Mouse (Mus musculus): ENCODE results near the gene Pdcd11. TPM values are rescaled to one million over a fixed set of nuclear protein-coding genes. Genes with fewer than 3 reads are reported as not detected.

The Pdcd11 gene
- polyA plus RNA-seq, 1 experiment from 2014 or later: 8.7 TPM

DNA sequence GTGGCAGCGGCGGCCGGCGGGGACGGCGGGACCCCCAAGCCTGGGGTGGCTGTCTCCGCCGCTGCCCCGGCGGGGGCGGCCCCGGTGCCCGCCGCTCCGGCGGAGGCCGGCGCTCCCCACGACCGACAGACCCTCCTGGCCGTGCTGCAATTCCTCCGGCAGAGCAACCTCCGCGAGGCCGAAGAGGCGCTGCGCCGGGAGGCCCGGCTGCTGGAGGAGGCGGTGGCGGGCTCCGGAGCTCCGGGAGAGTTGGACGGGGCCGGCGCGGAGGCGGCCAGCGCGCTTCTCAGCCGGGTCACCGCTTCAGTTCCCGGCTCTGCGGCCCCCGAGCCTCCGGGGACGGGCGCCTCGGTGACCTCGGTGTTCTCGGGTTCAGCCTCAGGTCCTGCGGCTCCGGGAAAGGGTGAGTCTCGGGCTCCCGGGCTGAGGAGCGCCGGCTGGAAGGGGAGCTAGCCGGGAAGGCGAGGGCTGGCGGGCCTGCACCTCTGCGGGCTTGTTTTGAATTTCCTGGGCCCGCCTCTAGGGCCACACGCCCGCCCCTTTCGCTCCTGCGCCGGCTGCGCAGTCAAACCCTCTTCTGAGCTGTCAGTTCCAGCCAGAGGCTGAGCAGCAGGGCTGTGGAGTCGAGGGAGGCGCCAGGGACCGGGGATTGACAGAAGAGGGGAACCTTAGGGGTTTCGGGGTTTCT lies 22.5 kb upstream of the Pdcd11 start:
- peak; percentile 87 for DNase-seq (ENCODE audit: low spot score)
- WGBS: under 1% methylated on average over 72 of the region's 72 CpGs

DNA sequence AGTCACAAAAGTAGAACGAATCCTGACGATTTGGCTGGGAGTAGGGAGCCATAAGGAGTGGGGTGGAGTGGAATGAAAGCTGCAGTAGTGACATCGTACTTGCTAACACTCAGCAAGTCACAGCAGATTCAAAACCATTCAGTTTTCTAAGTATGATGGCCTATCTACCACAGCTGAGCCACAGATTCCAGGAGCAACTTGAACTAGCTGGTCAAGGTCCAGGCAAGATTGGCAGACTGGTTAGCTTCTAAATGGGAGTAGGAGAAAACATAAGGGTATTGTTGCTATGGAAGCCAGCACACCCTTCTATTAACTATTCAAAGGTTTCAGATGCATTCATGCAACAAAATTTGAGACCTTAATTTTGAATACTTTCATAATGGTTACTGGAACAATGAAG lies 2.3 kb upstream of the Pdcd11 start:
- peaks cover 59% of the 10 kb centered on the region for H3K36me3 ChIP-seq
- H3K27ac ChIP-seq: no peak overlapping the region
- no peaks in the 10 kb centered on the region for H3K27me3 ChIP-seq (ENCODE audit: insufficient read depth, poor library complexity, severe bottlenecking)
- H3K4me3 ChIP-seq: no peak overlapping the region
- H3K4me1 ChIP-seq (replicated peaks): peaks cover 24% of the 10 kb centered on the region
- WGBS: 92% methylated on average over 3 of the region's 3 CpGs
- DNase-seq (ENCODE audit: low spot score): no peak
- no peaks in the 10 kb centered on the region for H3K9me3 ChIP-seq

More for the DNA sequence above, 22.5 kb upstream of the Pdcd11 start:
- Histone ChIP-seq H3K9me3 (no peaks in the 10 kb centered on the region), H3K4me1 (replicated peaks) (peaks cover 19% of the 10 kb centered on the region), H3K27me3 (ENCODE audit: insufficient read depth, poor library complexity, severe bottlenecking) (no peaks in the 10 kb centered on the region), H3K27ac (peak overlapping the region; percentile 96), H3K4me3 (peak overlapping the region; percentile 99), H3K36me3 (peaks cover 25% of the 10 kb centered on the region)

GRCm38 (mm10) chr19:47089718-47090525 lies 646 bp upstream of the Pdcd11 start:
- Histone ChIP-seq H3K9me3 (no peaks in the 10 kb centered on the region), H3K4me3 (peak overlapping the region; percentile 98), H3K27me3 (ENCODE audit: insufficient read depth, poor library complexity, severe bottlenecking) (no peaks in the 10 kb centered on the region), H3K36me3 (peaks cover 59% of the 10 kb centered on the region), H3K27ac (peak overlapping the region; percentile 93), H3K4me1 (replicated peaks) (peaks cover 24% of the 10 kb centered on the region)
- 3% methylated on average over 36 of the region's 36 CpGs for WGBS
- DNase-seq (ENCODE audit: low spot score): no peak

- Histone ChIP-seq H3K4me1 (replicated peaks) (no peaks in the 10 kb centered on the region), H3K9me3 (no peaks in the 10 kb centered on the region), H3K4me3 (no peak overlapping the region), H3K27ac (no peak overlapping the region), H3K36me3 (peaks cover 100% of the 10 kb centered on the region), H3K27me3 (ENCODE audit: insufficient read depth, poor library complexity, severe bottlenecking) (no peaks in the 10 kb centered on the region)
- 91% methylated on average over 5 of the region's 5 CpGs for WGBS
- DNase-seq (ENCODE audit: low spot score): no peak
Observed at GRCm38 (mm10) chr19:47101080-47101479, 10.5 kb downstream of the Pdcd11 start.

DNA sequence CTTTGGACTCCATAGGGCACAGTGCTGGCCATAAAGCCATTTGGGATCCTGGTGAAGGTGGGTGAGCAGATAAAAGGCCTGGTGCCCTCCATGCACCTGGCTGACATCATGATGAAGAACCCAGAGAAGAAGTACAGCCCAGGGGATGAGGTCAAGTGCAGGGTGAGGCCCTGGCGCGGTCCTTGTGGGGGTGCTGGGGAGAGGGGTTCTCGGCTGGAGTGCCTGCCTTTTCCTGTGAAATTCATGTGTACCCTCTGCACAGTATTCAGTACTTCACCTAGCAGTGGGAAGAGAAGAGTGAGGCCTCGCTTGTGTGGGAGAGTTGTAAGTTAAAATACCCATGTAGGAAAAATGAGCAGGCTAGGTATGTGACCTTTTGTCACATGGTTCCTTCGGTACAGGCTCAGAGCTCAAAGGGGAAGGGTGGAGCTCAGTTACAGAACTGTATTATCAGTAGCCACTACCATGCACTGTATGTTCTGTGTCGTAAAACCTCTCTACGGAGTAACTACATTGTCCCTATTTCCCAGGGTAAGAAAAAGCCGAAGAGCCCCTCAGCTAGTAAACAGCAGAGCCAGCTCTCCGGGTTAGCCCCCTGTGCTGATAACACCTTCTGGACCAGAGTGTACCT lies 14.2 kb downstream of the Pdcd11 start:
- Histone ChIP-seq H3K9me3 (no peaks in the 10 kb centered on the region), H3K4me1 (replicated peaks) (0 out of 2 replicates have a peak, but pooled peaks cover 7% of the 10 kb centered on the region), H3K27ac (no peak overlapping the region), H3K4me3 (no peak overlapping the region), H3K27me3 (ENCODE audit: insufficient read depth, poor library complexity, severe bottlenecking) (no peaks in the 10 kb centered on the region), H3K36me3 (peaks cover 100% of the 10 kb centered on the region)
- WGBS: 94% methylated on average over 9 of the region's 9 CpGs
- no peak for DNase-seq (ENCODE audit: low spot score)

DNA sequence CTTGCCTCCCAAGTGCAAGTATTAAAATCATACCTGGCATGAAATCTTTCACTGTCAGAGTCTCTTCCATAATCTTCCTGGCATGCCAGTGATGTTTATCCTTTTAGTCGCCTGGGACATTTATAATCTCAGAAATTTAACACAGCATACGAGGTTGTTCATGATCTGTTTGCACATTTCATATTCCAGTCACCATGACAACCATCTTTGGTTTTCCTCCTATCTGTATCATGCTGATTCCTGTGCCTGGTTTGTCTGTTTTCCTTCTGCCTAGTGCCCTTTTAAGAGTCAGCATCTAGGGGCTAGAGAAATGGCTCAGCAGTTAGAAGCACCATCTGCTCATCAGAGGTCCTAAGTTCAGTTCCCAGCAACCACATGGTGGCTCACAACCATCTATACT lies 28.1 kb downstream of the Pdcd11 start:
- Histone ChIP-seq H3K27ac (no peak overlapping the region), H3K4me3 (no peak overlapping the region), H3K36me3 (peaks cover 86% of the 10 kb centered on the region), H3K4me1 (replicated peaks) (no peaks in the 10 kb centered on the region), H3K9me3 (no peaks in the 10 kb centered on the region), H3K27me3 (ENCODE audit: insufficient read depth, poor library complexity, severe bottlenecking) (no peaks in the 10 kb centered on the region)
- no peak for DNase-seq (ENCODE audit: low spot score)
- 83% methylated on average over 2 of the region's 2 CpGs for WGBS

DNA sequence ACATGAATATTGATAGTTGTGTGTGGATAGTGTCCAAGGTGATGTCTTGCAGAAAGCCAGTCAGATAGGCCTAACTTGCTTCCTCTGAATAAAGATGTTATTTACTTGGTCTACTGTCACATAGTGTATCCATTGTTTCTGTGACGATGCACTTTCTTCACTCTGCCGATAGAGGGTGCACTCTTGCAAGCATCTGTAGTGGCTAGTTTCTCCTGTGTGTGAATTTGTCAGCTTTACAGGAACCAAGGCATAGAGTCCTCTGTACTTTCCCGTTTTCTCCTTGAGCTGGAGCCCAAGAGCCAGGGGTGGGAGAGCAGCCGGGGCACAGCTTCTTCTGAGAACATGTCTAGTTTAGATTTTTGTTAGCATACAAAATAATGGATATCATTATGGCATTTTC lies 30.5 kb downstream of the Pdcd11 start:
- 50% methylated on average over 4 of the region's 4 CpGs for WGBS
- peaks cover 87% of the 10 kb centered on the region for H3K36me3 ChIP-seq
- H3K27ac ChIP-seq: no peak overlapping the region
- no peaks in the 10 kb centered on the region for H3K9me3 ChIP-seq
- peak; percentile 16 for DNase-seq (ENCODE audit: low spot score)
- H3K4me3 ChIP-seq: no peak overlapping the region
- H3K4me1 ChIP-seq (replicated peaks): no peaks in the 10 kb centered on the region
- H3K27me3 ChIP-seq (ENCODE audit: insufficient read depth, poor library complexity, severe bottlenecking): no peaks in the 10 kb centered on the region

- Histone ChIP-seq H3K36me3 (peaks cover 87% of the 10 kb centered on the region), H3K4me3 (no peak overlapping the region), H3K4me1 (replicated peaks) (no peaks in the 10 kb centered on the region), H3K27ac (no peak overlapping the region), H3K9me3 (no peaks in the 10 kb centered on the region), H3K27me3 (ENCODE audit: insufficient read depth, poor library complexity, severe bottlenecking) (no peaks in the 10 kb centered on the region)
- WGBS: 27% methylated on average over 2 of the region's 2 CpGs
- DNase-seq (ENCODE audit: low spot score): peak; percentile 40
Observed at GRCm38 (mm10) chr19:47122802-47123201, 32.2 kb downstream of the Pdcd11 start.

GRCm38 (mm10) chr19:47128164-47128563 lies 37.6 kb downstream of the Pdcd11 start:
- no peak for DNase-seq (ENCODE audit: low spot score)
- Histone ChIP-seq H3K36me3 (peaks cover 100% of the 10 kb centered on the region), H3K9me3 (no peaks in the 10 kb centered on the region)

DNA sequence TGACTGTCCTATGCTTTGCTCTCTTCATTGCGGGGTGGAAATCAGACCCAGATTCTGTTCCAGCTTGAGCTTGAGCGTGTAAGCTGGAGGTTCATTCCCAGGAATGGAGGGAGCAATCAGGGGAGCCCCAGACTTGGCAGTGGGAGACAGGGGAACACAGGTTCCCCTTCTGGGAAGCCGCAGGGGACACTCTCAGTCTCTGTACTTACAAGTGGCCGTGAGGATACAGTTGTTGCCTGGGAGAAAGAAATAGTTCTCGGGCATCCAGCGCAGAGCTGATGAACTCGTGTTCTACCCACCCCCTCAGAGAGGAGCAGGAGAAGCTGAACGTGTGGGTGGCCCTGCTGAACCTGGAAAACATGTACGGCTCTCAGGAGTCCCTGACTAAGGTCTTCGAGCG lies 38.3 kb downstream of the Pdcd11 start:
- no peak overlapping the region for H3K27ac ChIP-seq
- WGBS: 94% methylated on average over 11 of the region's 11 CpGs
- H3K4me3 ChIP-seq: no peak overlapping the region
- H3K36me3 ChIP-seq: peaks cover 97% of the 10 kb centered on the region
- no peaks in the 10 kb centered on the region for H3K9me3 ChIP-seq
- no peaks in the 10 kb centered on the region for H3K27me3 ChIP-seq (ENCODE audit: insufficient read depth, poor library complexity, severe bottlenecking)
- no peaks in the 10 kb centered on the region for H3K4me1 ChIP-seq (replicated peaks)
- no peak for DNase-seq (ENCODE audit: low spot score)

More at GRCm38 (mm10) chr19:47128164-47128563, 37.6 kb downstream of the Pdcd11 start:
- no peaks in the 10 kb centered on the region for H3K4me1 ChIP-seq (replicated peaks)
- no peaks in the 10 kb centered on the region for H3K27me3 ChIP-seq (ENCODE audit: insufficient read depth, poor library complexity, severe bottlenecking)
- H3K4me3 ChIP-seq: no peak overlapping the region
- WGBS: 96% methylated on average over 10 of the region's 10 CpGs
- H3K27ac ChIP-seq: no peak overlapping the region

DNA sequence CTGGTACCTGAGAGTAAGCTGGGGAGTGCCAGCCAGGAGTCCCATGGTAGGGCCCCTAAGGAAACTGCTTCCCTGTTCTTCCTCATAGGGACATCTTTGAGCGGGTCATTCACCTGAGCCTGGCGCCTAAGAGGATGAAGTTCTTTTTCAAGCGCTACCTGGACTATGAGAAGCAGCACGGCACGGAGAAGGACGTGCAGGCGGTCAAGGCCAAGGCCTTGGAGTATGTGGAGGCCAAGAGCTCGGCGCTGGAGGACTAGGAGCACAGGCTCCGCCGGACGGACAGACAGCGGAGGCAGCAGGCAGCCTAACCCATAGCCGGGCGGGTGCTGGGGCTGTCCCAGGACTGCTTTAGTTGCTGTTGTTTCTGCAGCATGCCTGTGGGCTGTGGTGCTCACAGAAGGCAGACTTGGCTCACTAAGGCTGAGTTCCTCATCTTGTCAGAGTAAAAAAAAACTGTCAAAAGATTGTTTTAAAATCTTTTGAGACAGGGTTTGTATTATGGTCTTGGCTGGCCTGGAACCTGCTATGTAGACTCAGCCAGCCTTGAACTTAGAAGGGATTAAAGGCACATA lies 40.1 kb downstream of the Pdcd11 start:
- no peak overlapping the region for H3K27ac ChIP-seq
- H3K4me1 ChIP-seq (replicated peaks): no peaks in the 10 kb centered on the region
- no peaks in the 10 kb centered on the region for H3K27me3 ChIP-seq (ENCODE audit: insufficient read depth, poor library complexity, severe bottlenecking)
- 93% methylated on average over 15 of the region's 15 CpGs for WGBS
- no peaks in the 10 kb centered on the region for H3K9me3 ChIP-seq
- peaks cover 79% of the 10 kb centered on the region for H3K36me3 ChIP-seq
- no peak overlapping the region for H3K4me3 ChIP-seq
- DNase-seq (ENCODE audit: low spot score): no peak

DNA sequence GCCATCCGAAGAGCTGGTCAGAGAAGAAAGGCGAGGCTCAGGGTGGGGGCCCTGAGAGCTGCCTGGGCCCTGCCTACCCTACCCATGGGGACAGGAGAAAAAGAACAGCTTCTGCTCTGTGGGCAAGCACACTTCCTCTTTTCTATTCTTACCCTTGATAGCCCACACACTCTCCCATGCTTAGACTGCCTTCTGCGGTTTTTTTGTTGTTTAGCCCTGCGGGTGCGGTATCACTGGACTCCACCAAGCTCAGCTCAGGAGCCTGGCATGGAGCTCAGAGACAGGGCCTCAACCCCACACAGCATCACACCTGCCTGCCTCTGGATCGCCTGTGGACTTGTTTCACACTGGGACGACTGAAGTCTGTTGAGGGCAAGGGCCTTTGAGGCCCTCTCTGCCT lies 42.6 kb downstream of the Pdcd11 start:
- Histone ChIP-seq H3K36me3 (peaks cover 54% of the 10 kb centered on the region), H3K4me3 (no peak overlapping the region), H3K9me3 (no peaks in the 10 kb centered on the region), H3K27me3 (ENCODE audit: insufficient read depth, poor library complexity, severe bottlenecking) (peaks cover 8% of the 10 kb centered on the region; the same call in 1 of the 2 replicates), H3K4me1 (replicated peaks) (peaks cover 23% of the 10 kb centered on the region), H3K27ac (no peak overlapping the region)
- DNase-seq (ENCODE audit: low spot score): no peak
- WGBS: 93% methylated on average over 7 of the region's 7 CpGs
